Comparison of ENCODE assay signal across 8 mouse cellular contexts in the genomic region with DNA sequence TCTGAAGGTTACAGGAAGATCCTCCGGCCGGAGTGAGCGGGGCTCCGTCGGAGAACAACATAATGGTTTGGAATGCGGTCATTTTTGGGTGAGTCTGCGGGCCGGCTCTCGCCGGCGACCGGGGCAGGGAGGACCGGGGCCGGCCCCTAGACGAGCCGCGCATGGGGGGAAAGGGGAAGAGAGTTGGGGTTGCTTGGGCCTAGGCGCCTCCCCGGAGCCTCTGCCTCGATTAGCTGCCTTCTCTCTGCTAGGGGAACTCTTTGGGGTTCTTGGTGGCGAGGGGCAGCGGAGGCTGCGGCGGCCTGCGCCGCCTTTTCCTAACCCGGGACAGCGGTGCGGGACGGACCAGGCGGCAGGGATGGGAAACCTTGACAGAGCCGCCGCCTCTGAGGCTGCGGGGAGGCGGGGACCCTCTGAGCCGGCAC. TPM values are rescaled to one million over a fixed set of nuclear protein-coding genes. Genes with fewer than 3 reads are reported as not detected.
DNase-seq lines count a peak whose midpoint lies in the region; ATAC-seq lines count a peak whose summit lies in the region.

No protein-coding gene starts in this region.

- H3K27me3 ChIP-seq in heart, embryonic 12.5 days (replicated peaks), result 0 out of 2 replicates have a peak, but pooled peaks cover 3% of the 10 kb centered on the region
- no peaks in the 10 kb centered on the region for H3K27me3 ChIP-seq in embryonic facial prominence, embryonic 11.5 days (ENCODE audit: control insufficient read depth, insufficient read depth, low read length)
- no peaks in the 10 kb centered on the region for H3K27me3 ChIP-seq in hindbrain, embryonic 16.5 days (replicated peaks; ENCODE audit: control insufficient read depth, insufficient read depth, low read length)

- no peaks in the 10 kb centered on the region for H3K36me3 ChIP-seq in heart, embryonic 12.5 days
- H3K36me3 ChIP-seq in embryonic facial prominence, embryonic 11.5 days (replicated peaks; ENCODE audit: control insufficient read depth, insufficient read depth, low read depth, low read length), result no peaks in the 10 kb centered on the region
- no peaks in the 10 kb centered on the region for H3K36me3 ChIP-seq in hindbrain, embryonic 16.5 days (ENCODE audit: control insufficient read depth, insufficient read depth, low read length)

- WGBS in heart, embryonic 12.5 days, result 6% methylated on average over 36 of the region's 36 CpGs
- 11% methylated on average over 30 of the region's 36 CpGs for WGBS in embryonic facial prominence, embryonic 11.5 days
- WGBS in hindbrain, embryonic 16.5 days, result 22% methylated on average over 34 of the region's 36 CpGs

- no peak for DNase-seq in heart, postnatal 25 days (ENCODE audit: low spot score)
- DNase-seq in embryonic facial prominence, embryonic 11.5 days (ENCODE audit: low spot score), result peak; percentile 19
- no peak for DNase-seq in adrenal gland, postnatal 14 days
- DNase-seq in adrenal gland, adult 2 months, result no peak

- peak overlapping the region; percentile 77 for H3K4me3 ChIP-seq in heart, embryonic 12.5 days
- peak overlapping the region; percentile 70 for H3K4me3 ChIP-seq in embryonic facial prominence, embryonic 11.5 days (ENCODE audit: low read depth, low read length)
- peak overlapping the region; percentile 73 for H3K4me3 ChIP-seq in hindbrain, embryonic 16.5 days (ENCODE audit: low read length)

- H3K4me1 ChIP-seq in heart, embryonic 12.5 days (replicated peaks), result peaks cover 6% of the 10 kb centered on the region; the same call in 1 of the 2 replicates
- no peaks in the 10 kb centered on the region for H3K4me1 ChIP-seq in embryonic facial prominence, embryonic 11.5 days (ENCODE audit: control insufficient read depth, insufficient read depth, low read length)
- H3K4me1 ChIP-seq in hindbrain, embryonic 16.5 days (ENCODE audit: control insufficient read depth, insufficient read depth, low read depth, low read length), result peaks cover 3% of the 10 kb centered on the region; the same call in 1 of the 2 replicates

- peak; percentile 75 for ATAC-seq in heart, embryonic 12.5 days (ENCODE audit: insufficient number of reproducible peaks, low FRiP score)
- ATAC-seq in CD4-positive, CD25-positive, alpha-beta regulatory T cell, adult 4 months, result peak; percentile 11
- ATAC-seq in embryonic facial prominence, embryonic 11.5 days (replicated peaks; ENCODE audit: insufficient number of reproducible peaks, low FRiP score, low TSS enrichment, low read depth), result no peak
- ATAC-seq in hindbrain, embryonic 16.5 days, result peak; percentile 28
- peak; percentile 7; the same call in 1 of the 2 replicates for ATAC-seq in megakaryocyte-erythroid progenitor cell, adult 5-6 weeks (replicated peaks; ENCODE audit: low FRiP score, low TSS enrichment, poor library complexity, severe bottlenecking)

- no peaks in the 10 kb centered on the region for H3K9me3 ChIP-seq in heart, embryonic 12.5 days (replicated peaks)
- H3K9me3 ChIP-seq in embryonic facial prominence, embryonic 11.5 days (replicated peaks; ENCODE audit: control insufficient read depth, low read length), result no peaks in the 10 kb centered on the region
- peaks cover 2% of the 10 kb centered on the region; the same call in 1 of the 2 replicates for H3K9me3 ChIP-seq in hindbrain, embryonic 16.5 days (ENCODE audit: control insufficient read depth, low read length)

- peak overlapping the region; percentile 86 for H3K9ac ChIP-seq in heart, embryonic 12.5 days
- peak overlapping the region; percentile 70 for H3K9ac ChIP-seq in embryonic facial prominence, embryonic 11.5 days (replicated peaks; ENCODE audit: low read length)
- H3K9ac ChIP-seq in hindbrain, embryonic 16.5 days (ENCODE audit: low read depth, low read length), result peak overlapping the region; percentile 79

- intact Hi-C loops in heart, postnatal 25 days (cut with DNase I), result loop anchor here (2.0 kb wide), 1 partner anchor 28 kb away; a partner anchor contains a TSS

- peak overlapping the region; percentile 75 for H3K27ac ChIP-seq in heart, embryonic 12.5 days (ENCODE audit: poor library complexity, severe bottlenecking)
- peak overlapping the region; percentile 67 for H3K27ac ChIP-seq in embryonic facial prominence, embryonic 11.5 days (replicated peaks; ENCODE audit: low read depth, low read length)
- peak overlapping the region; percentile 72 for H3K27ac ChIP-seq in hindbrain, embryonic 16.5 days (ENCODE audit: low read depth, low read length)

- peak overlapping the region; percentile 80 for H3K4me2 ChIP-seq in heart, embryonic 12.5 days
- H3K4me2 ChIP-seq in embryonic facial prominence, embryonic 11.5 days (ENCODE audit: low read depth, low read length), result peak overlapping the region; percentile 57
- H3K4me2 ChIP-seq in hindbrain, embryonic 16.5 days (ENCODE audit: low read length), result peak overlapping the region; percentile 64

RNA-seq across cellular contexts. Expression of a gene that starts 0.8 kb away (rescaled TPM):
- 21.8 and 24.0 TPM in 2 replicates for polyA plus RNA-seq in heart, embryonic 12.5 days (2016; fragmentation: Nextera tagmentation; extraction: Ambion mirVana)
- 10 to 100 TPM; 15.3 to 17.5 TPM for total RNA-seq in heart, postnatal 25 days (2021)
- polyA plus RNA-seq in CD4-positive, CD25-positive, alpha-beta regulatory T cell, adult 4 months (2017; shearing (Covaris generic)), result 10 to 100 TPM; 26.8 to 28.7 TPM
- 45.1 and 53.3 TPM in 2 replicates for polyA plus RNA-seq in embryonic facial prominence, embryonic 11.5 days (2014; fragmentation: Nextera tagmentation; extraction: Ambion mirVana)
- 22.9 and 24.6 TPM in 2 replicates for polyA plus RNA-seq in hindbrain, embryonic 16.5 days (2015; fragmentation: Nextera tagmentation; extraction: Ambion mirVana)
- total RNA-seq in megakaryocyte-erythroid progenitor cell, adult 5-6 weeks (2014; fragmentation: Nextera tagmentation), result 33.9 and 37.3 TPM in 2 replicates
- total RNA-seq in megakaryocyte-erythroid progenitor cell, adult 5-6 weeks (2017), result 63.0 and 67.4 TPM in 2 replicates
- 47.0 and 51.0 TPM in 2 replicates for total RNA-seq in adrenal gland, postnatal 14 days (2021)
- 10 to 100 TPM; 47.8 to 56.8 TPM for total RNA-seq in adrenal gland, adult 2 months (2021)
- polyA plus RNA-seq in adrenal gland, adult 2 months (2012; rRNA removed), result 8.8 and 10.1 TPM in 2 replicates

RNA-seq across cellular contexts. Expression of a gene that starts 1.0 kb away (rescaled TPM):
- polyA plus RNA-seq in heart, embryonic 12.5 days (2016; fragmentation: Nextera tagmentation; extraction: Ambion mirVana), result 116 and 124 TPM in 2 replicates
- total RNA-seq in heart, postnatal 25 days (2021), result 10 to 100 TPM; 67.5 to 77.9 TPM
- 100 to 1,000 TPM; 110 to 131 TPM for polyA plus RNA-seq in CD4-positive, CD25-positive, alpha-beta regulatory T cell, adult 4 months (2017; shearing (Covaris generic))
- 136 and 139 TPM in 2 replicates for polyA plus RNA-seq in embryonic facial prominence, embryonic 11.5 days (2014; fragmentation: Nextera tagmentation; extraction: Ambion mirVana)
- 117 and 118 TPM in 2 replicates for polyA plus RNA-seq in hindbrain, embryonic 16.5 days (2015; fragmentation: Nextera tagmentation; extraction: Ambion mirVana)
- 65.0 and 68.2 TPM in 2 replicates for total RNA-seq in megakaryocyte-erythroid progenitor cell, adult 5-6 weeks (2014; fragmentation: Nextera tagmentation)
- 7.4 and 19.6 TPM in 2 replicates for total RNA-seq in megakaryocyte-erythroid progenitor cell, adult 5-6 weeks (2017)
- 62.5 and 64.4 TPM in 2 replicates for total RNA-seq in adrenal gland, postnatal 14 days (2021)
- total RNA-seq in adrenal gland, adult 2 months (2021), result 10 to 100 TPM; 66.8 to 74.4 TPM
- polyA plus RNA-seq in adrenal gland, adult 2 months (2012; rRNA removed), result 33.2 and 38.6 TPM in 2 replicates

RNA-seq across cellular contexts. Expression of a gene that starts 28.0 kb away (rescaled TPM):
- polyA plus RNA-seq in heart, embryonic 12.5 days (2016; fragmentation: Nextera tagmentation; extraction: Ambion mirVana), result 0.80 and 0.98 TPM in 2 replicates
- total RNA-seq in heart, postnatal 25 days (2021), result 1 to 10 TPM; 3.2 to 3.9 TPM
- 1 to 10 TPM; 2.0 TPM for polyA plus RNA-seq in CD4-positive, CD25-positive, alpha-beta regulatory T cell, adult 4 months (2017; shearing (Covaris generic))
- polyA plus RNA-seq in embryonic facial prominence, embryonic 11.5 days (2014; fragmentation: Nextera tagmentation; extraction: Ambion mirVana), result 2.9 and 3.4 TPM in 2 replicates
- polyA plus RNA-seq in hindbrain, embryonic 16.5 days (2015; fragmentation: Nextera tagmentation; extraction: Ambion mirVana), result 18.9 and 19.1 TPM in 2 replicates
- total RNA-seq in megakaryocyte-erythroid progenitor cell, adult 5-6 weeks (2014; fragmentation: Nextera tagmentation), result 21.2 and 28.6 TPM in 2 replicates
- total RNA-seq in megakaryocyte-erythroid progenitor cell, adult 5-6 weeks (2017), result 16.0 and 16.4 TPM in 2 replicates
- total RNA-seq in adrenal gland, postnatal 14 days (2021), result 10.2 and 10.7 TPM in 2 replicates
- 10 to 100 TPM in 1 of 2 experiments, 1 to 10 TPM in 1; 9.2 to 15.3 TPM for total RNA-seq in adrenal gland, adult 2 months (2021)
- polyA plus RNA-seq in adrenal gland, adult 2 months (2012; rRNA removed), result 0.09 and 0.12 TPM in 2 replicates
